Mouse (Mus musculus) intestine, embryonic 14.5 days (tissue): ENCODE results near the gene Scube3. TPM values are rescaled to one million over a fixed set of nuclear protein-coding genes. Genes with fewer than 3 reads are reported as not detected.

Source experiments
- ATAC-seq: fragments of 200-750 bp; cut with Nextera tagmentation; replicated peaks from 2 replicates; pipeline ENCODE4 v1.8.0; 2017; ENCODE audit warnings: low read depth, moderate number of reproducible peaks, moderate TSS enrichment, moderate library complexity; ENCODE audit not compliant: low FRiP score, low TSS enrichment
- DNase-seq: peaks from one replicate; pipeline ENCODE4 v3.0.0-alpha.2; 2018; ENCODE audit warnings: low spot score
- H3K27ac ChIP-seq: fragments of 300-500 bp; sonication (generic); 2 replicates; pipeline ENCODE4 v1.5.1; 2014; ENCODE audit warnings: low read depth, mild to moderate bottlenecking, control low read depth
- H3K27me3 ChIP-seq: fragments of 300-500 bp; sonication (generic); replicated peaks from 2 replicates; pipeline ENCODE4 v1.6.1; 2014; ENCODE audit warnings: low read length, control low read depth; ENCODE audit not compliant: control insufficient read depth, insufficient read depth
- H3K36me3 ChIP-seq: fragments of 300-500 bp; sonication (generic); 2 replicates; pipeline ENCODE4 v1.6.1; 2014; ENCODE audit warnings: low read length, control low read depth; ENCODE audit not compliant: control insufficient read depth, insufficient read depth
- H3K4me1 ChIP-seq: fragments of 300-500 bp; sonication (generic); replicated peaks from 2 replicates; pipeline ENCODE4 v1.6.1; 2014; ENCODE audit warnings: low read length, control low read depth, mixed read lengths; ENCODE audit not compliant: control insufficient read depth, insufficient read depth
- H3K4me2 ChIP-seq: fragments of 300-500 bp; sonication (generic); 2 replicates; pipeline ENCODE4 v1.6.1; 2014; ENCODE audit warnings: low read length
- H3K4me3 ChIP-seq: fragments of 300-500 bp; sonication (generic); 2 replicates; pipeline ENCODE4 v1.5.1; 2014; ENCODE audit warnings: low read depth, low read length, control low read depth, mixed read lengths
- H3K9ac ChIP-seq: fragments of 300-500 bp; sonication (generic); 2 replicates; pipeline ENCODE4 v1.6.1; 2014; ENCODE audit warnings: mild to moderate bottlenecking, low read length
- H3K9me3 ChIP-seq: fragments of 300-500 bp; sonication (generic); 2 replicates; pipeline ENCODE4 v1.6.1; 2016; ENCODE audit warnings: low read length, control low read depth; ENCODE audit not compliant: control insufficient read depth
- WGBS: fragments of 180-500 bp; shearing (Covaris S2); extraction: QIAGEN DNeasy Blood & Tissue Kit; methylation state at CpG from one replicate; pipeline ENCODE4 v1.1.7; 2014; 5-methylcytosine and 5-hydroxymethylcytosine counted together
- polyA plus RNA-seq: library from polyadenylated mRNA; unstranded; fragments of >200 nt; fragmentation: Nextera tagmentation; extraction: Ambion mirVana; gene quantifications from 2 replicates; pipeline ENCODE4 v1.2.1, GENCODE M21; 2014

Scube3 gene
- polyA plus RNA-seq, 1 experiment from 2014 or later: 3.5 TPM

- H3K36me3 ChIP-seq: no peaks in the 10 kb centered on the region
- 60% methylated on average over 9 of the region's 9 CpGs for WGBS
- no peak overlapping the region for H3K4me2 ChIP-seq
- DNase-seq: no peak
- no peak overlapping the region for H3K27ac ChIP-seq
- no peak overlapping the region for H3K9ac ChIP-seq
- H3K9me3 ChIP-seq: no peaks in the 10 kb centered on the region
- no peak for ATAC-seq
- peaks cover 4% of the 10 kb centered on the region; the same call in 1 of the 2 replicates for H3K27me3 ChIP-seq
- H3K4me1 ChIP-seq: peaks cover 11% of the 10 kb centered on the region
- H3K4me3 ChIP-seq: no peak overlapping the region
Measured at GRCm38 (mm10) chr17:28138685-28139084, 3.3 kb upstream of the Scube3 start.

GRCm38 (mm10) chr17:28140431-28141204 lies 1.3 kb upstream of the Scube3 start:
- no peaks in the 10 kb centered on the region for H3K36me3 ChIP-seq
- no peak overlapping the region for H3K4me3 ChIP-seq
- H3K9me3 ChIP-seq: no peaks in the 10 kb centered on the region
- no peak for DNase-seq
- WGBS: 39% methylated on average over 13 of the region's 13 CpGs
- H3K4me1 ChIP-seq: peaks cover 24% of the 10 kb centered on the region
- H3K27ac ChIP-seq: no peak overlapping the region
- ATAC-seq: no peak
- no peak overlapping the region for H3K4me2 ChIP-seq
- H3K27me3 ChIP-seq: peaks cover 4% of the 10 kb centered on the region; the same call in 1 of the 2 replicates
- H3K9ac ChIP-seq: no peak overlapping the region

GRCm38 (mm10) chr17:28141205-28141650 lies 713 bp upstream of the Scube3 start:
- no peak overlapping the region for H3K27ac ChIP-seq
- H3K4me1 ChIP-seq: peaks cover 26% of the 10 kb centered on the region
- peak overlapping the region; percentile 93 for H3K4me2 ChIP-seq
- no peaks in the 10 kb centered on the region for H3K36me3 ChIP-seq
- peak overlapping the region; percentile 55 for H3K4me3 ChIP-seq
- peak overlapping the region; percentile 55 for H3K9ac ChIP-seq
- 6% methylated on average over 15 of the region's 15 CpGs for WGBS
- ATAC-seq (no peak), DNase-seq (no peak)
- H3K27me3 ChIP-seq: peaks cover 4% of the 10 kb centered on the region; the same call in 1 of the 2 replicates
- no peaks in the 10 kb centered on the region for H3K9me3 ChIP-seq

- H3K4me3 ChIP-seq: peak overlapping the region; percentile 55
- ATAC-seq: no peak
- H3K36me3 ChIP-seq: no peaks in the 10 kb centered on the region
- H3K27ac ChIP-seq: peak overlapping the region; percentile 27; the same call in 1 of the 2 replicates
- H3K27me3 ChIP-seq: peaks cover 4% of the 10 kb centered on the region; the same call in 1 of the 2 replicates
- H3K4me2 ChIP-seq: peak overlapping the region; percentile 93
- no peaks in the 10 kb centered on the region for H3K9me3 ChIP-seq
- DNase-seq: peak; percentile 77
- H3K9ac ChIP-seq: peak overlapping the region; percentile 55
- WGBS: 1% methylated on average over 32 of the region's 33 CpGs
- peaks cover 26% of the 10 kb centered on the region for H3K4me1 ChIP-seq
Measured at GRCm38 (mm10) chr17:28142700-28143610, 1.0 kb downstream of the Scube3 start.

GRCm38 (mm10) chr17:28143751-28144150 lies 1.8 kb downstream of the Scube3 start:
- Histone ChIP-seq H3K27me3 (peaks cover 4% of the 10 kb centered on the region; the same call in 1 of the 2 replicates), H3K27ac (no peak overlapping the region), H3K4me1 (peaks cover 26% of the 10 kb centered on the region), H3K4me3 (no peak overlapping the region), H3K36me3 (no peaks in the 10 kb centered on the region), H3K9ac (no peak overlapping the region), H3K4me2 (peak overlapping the region; percentile 93), H3K9me3 (no peaks in the 10 kb centered on the region)
- 3% methylated on average over 9 of the region's 9 CpGs for WGBS
- DNase-seq: no peak
- no peak for ATAC-seq

GRCm38 (mm10) chr17:28144241-28144640 lies 2.3 kb downstream of the Scube3 start:
- Histone ChIP-seq H3K9ac (no peak overlapping the region), H3K4me1 (peaks cover 26% of the 10 kb centered on the region), H3K9me3 (no peaks in the 10 kb centered on the region), H3K36me3 (no peaks in the 10 kb centered on the region), H3K27me3 (peaks cover 4% of the 10 kb centered on the region; the same call in 1 of the 2 replicates), H3K27ac (no peak overlapping the region), H3K4me2 (peak overlapping the region; percentile 93), H3K4me3 (no peak overlapping the region)
- DNase-seq (no peak), ATAC-seq (no peak)
- WGBS: 16% methylated on average over 6 of the region's 6 CpGs

GRCm38 (mm10) chr17:28148288-28148687 lies 6.3 kb downstream of the Scube3 start:
- no peak for DNase-seq
- no peak overlapping the region for H3K4me2 ChIP-seq
- no peaks in the 10 kb centered on the region for H3K9me3 ChIP-seq
- no peak overlapping the region for H3K27ac ChIP-seq
- WGBS: 78% methylated on average over 3 of the region's 3 CpGs
- H3K4me3 ChIP-seq: no peak overlapping the region
- no peak overlapping the region for H3K9ac ChIP-seq
- H3K27me3 ChIP-seq: no peaks in the 10 kb centered on the region
- no peaks in the 10 kb centered on the region for H3K36me3 ChIP-seq
- H3K4me1 ChIP-seq: peaks cover 18% of the 10 kb centered on the region
- ATAC-seq: no peak

- no peak overlapping the region for H3K9ac ChIP-seq
- WGBS: 70% methylated on average over 8 of the region's 8 CpGs
- no peak overlapping the region for H3K4me3 ChIP-seq
- no peak for DNase-seq
- H3K27me3 ChIP-seq: no peaks in the 10 kb centered on the region
- no peak for ATAC-seq
- H3K4me1 ChIP-seq: peaks cover 7% of the 10 kb centered on the region
- no peak overlapping the region for H3K4me2 ChIP-seq
- no peaks in the 10 kb centered on the region for H3K9me3 ChIP-seq
- H3K27ac ChIP-seq: no peak overlapping the region
- H3K36me3 ChIP-seq: no peaks in the 10 kb centered on the region
Measured at GRCm38 (mm10) chr17:28149734-28150133, 7.8 kb downstream of the Scube3 start.
